Mouse (Mus musculus) liver, adult 2 months (tissue): ENCODE measurements around the gene Fam76a. TPM values are rescaled to one million over a fixed set of nuclear protein-coding genes. Genes with fewer than 3 reads are reported as not detected.

Experiments
- DNase-seq: peaks from one replicate; pipeline ENCODE4 v3.0.0-alpha.2; 2011; ENCODE audit warnings: low read depth, low spot score; ENCODE audit errors: extremely low read depth
- H3K27ac ChIP-seq: fragments of 200-500 bp; replicated peaks from 2 replicates; pipeline ENCODE4 v1.5.1; 2012; ENCODE audit warnings: low read depth, mild to moderate bottlenecking, control low read depth, inconsistent platforms, low read length; ENCODE audit not compliant: insufficient read depth
- H3K27me3 ChIP-seq: fragments of 200-500 bp; 2 replicates; pipeline ENCODE4 v1.6.1; 2012; ENCODE audit warnings: mild to moderate bottlenecking, moderate library complexity, low read length, inconsistent platforms; ENCODE audit not compliant: control insufficient read depth, insufficient read depth
- H3K36me3 ChIP-seq: fragments of 200-500 bp; 2 replicates; pipeline ENCODE4 v1.6.1; 2012; ENCODE audit warnings: low read length, inconsistent platforms; ENCODE audit not compliant: control insufficient read depth, insufficient read depth
- H3K4me1 ChIP-seq: fragments of 200-500 bp; 2 replicates; pipeline ENCODE4 v1.6.1; 2011; ENCODE audit warnings: low read length; ENCODE audit not compliant: control insufficient read depth, insufficient read depth
- H3K4me3 ChIP-seq: fragments of 200-500 bp; 2 replicates; pipeline ENCODE4 v1.5.1; 2011; ENCODE audit warnings: low read depth, mild to moderate bottlenecking, control low read depth, low read length, moderate library complexity; ENCODE audit not compliant: insufficient read depth
- H3K79me2 ChIP-seq: fragments of 200-500 bp; 2 replicates; pipeline ENCODE4 v1.6.1; 2012; ENCODE audit warnings: inconsistent platforms, mild to moderate bottlenecking, low read length, moderate library complexity; ENCODE audit not compliant: control insufficient read depth, insufficient read depth
- H3K9ac ChIP-seq: fragments of 200-500 bp; 2 replicates; pipeline ENCODE4 v1.6.1; 2012; ENCODE audit warnings: low read depth, mild to moderate bottlenecking, control low read depth, inconsistent platforms, low read length
- CTCF ChIP-seq: fragments of 200-500 bp; IDR thresholded peaks from 2 replicates; pipeline ENCODE4 v1.5.1; 2011; ENCODE audit warnings: low read depth, low read length, control low read depth
- POLR2A ChIP-seq: fragments of 200-500 bp; IDR thresholded peaks from 2 replicates; pipeline ENCODE4 v1.6.1; 2011; ENCODE audit warnings: low read length, control low read depth; ENCODE audit not compliant: insufficient read depth; ENCODE audit errors: extremely low read depth
- WGBS: fragments of 180-500 bp; shearing (Covaris S2); methylation state at CpG from one replicate; pipeline ENCODE4 v1.1.7; 2018; 5-methylcytosine and 5-hydroxymethylcytosine counted together
- polyA plus RNA-seq: library from polyadenylated mRNA; depleted of rRNA; stranded (reverse); fragments of >200 nt; gene quantifications from 2 replicates; pipeline ENCODE4 v1.2.3, GENCODE M21; 2012; rRNA removed
- total RNA-seq: library from RNA; depleted of rRNA; stranded (reverse); fragments of >200 nt; gene quantifications from 2 replicates; pipeline ENCODE4 v1.2.3, GENCODE M21; 2014; rRNA removed

The Fam76a gene
- total and polyA plus RNA-seq, 2 experiments = 5.8 to 11.3 TPM

- no peak overlapping the region for H3K9ac ChIP-seq
- TF ChIP-seq CTCF (no peak), POLR2A (no peak)
- peaks cover 4% of the 10 kb centered on the region; the same call in 1 of the 2 replicates for H3K4me1 ChIP-seq
- DNase-seq = no peak
- no peak overlapping the region for H3K27ac ChIP-seq
- over 99% methylated on average over 3 of the region's 3 CpGs for WGBS
- H3K4me3 ChIP-seq = no peak overlapping the region
- H3K36me3 ChIP-seq = peaks cover 45% of the 10 kb centered on the region
- H3K79me2 ChIP-seq = peaks cover 13% of the 10 kb centered on the region
- no peaks in the 10 kb centered on the region for H3K27me3 ChIP-seq
These were observed 51.2 kb downstream of the Fam76a start for GRCm38 (mm10) chr4:132871116-132871515.

DNA sequence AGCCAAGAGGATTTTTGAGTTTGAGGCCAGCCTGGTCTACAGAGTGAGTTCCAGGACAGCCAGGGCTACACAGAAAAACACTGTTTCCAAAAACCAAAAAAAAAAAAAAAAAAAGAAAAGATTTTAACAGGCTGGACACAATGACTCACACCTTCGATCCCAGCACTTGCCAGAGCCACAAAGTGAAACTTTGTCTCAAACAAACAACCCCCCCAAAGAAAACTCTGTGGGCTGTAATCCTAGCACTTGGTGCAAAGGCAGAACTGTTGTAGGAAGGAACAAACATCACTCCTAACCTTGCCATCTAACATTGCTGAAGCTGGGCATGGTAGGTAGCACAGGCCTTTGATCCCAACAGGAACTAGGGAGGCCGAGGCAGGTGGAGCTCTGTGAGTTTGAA lies 57.5 kb downstream of the Fam76a start:
- H3K27ac ChIP-seq = no peak overlapping the region
- H3K9ac ChIP-seq = no peak overlapping the region
- DNase-seq = no peak
- H3K4me1 ChIP-seq = no peaks in the 10 kb centered on the region
- no peaks in the 10 kb centered on the region for H3K27me3 ChIP-seq
- H3K79me2 ChIP-seq = no peaks in the 10 kb centered on the region
- peaks cover 56% of the 10 kb centered on the region for H3K36me3 ChIP-seq
- whole genome bisulfite sequencing = 96% methylated on average over 2 of the region's 2 CpGs
- TF ChIP-seq POLR2A = no peak
- no peak for TF ChIP-seq CTCF
- H3K4me3 ChIP-seq = no peak overlapping the region

DNA sequence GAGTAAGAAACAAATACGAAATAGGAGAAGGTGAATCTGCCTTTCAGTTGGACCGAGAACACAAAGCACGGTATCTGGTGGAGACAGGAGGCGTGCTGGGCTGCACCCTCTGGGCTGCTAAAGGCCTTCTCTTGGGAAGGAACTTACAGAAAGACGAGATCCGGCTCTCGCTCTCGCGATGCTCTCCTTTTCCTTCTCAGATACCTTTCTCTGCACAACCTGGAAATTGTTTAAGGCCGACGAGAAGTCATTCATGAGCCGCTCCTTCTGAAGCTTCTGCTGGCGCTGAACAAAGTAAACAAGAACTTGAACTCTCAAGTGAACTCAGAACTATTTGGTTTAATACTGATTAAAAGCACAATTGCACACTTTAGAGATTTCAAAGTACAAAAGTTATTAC lies 59.3 kb downstream of the Fam76a start:
- Histone ChIP-seq H3K9ac (no peak overlapping the region), H3K4me1 (no peaks in the 10 kb centered on the region), H3K4me3 (no peak overlapping the region), H3K36me3 (peaks cover 49% of the 10 kb centered on the region), H3K27ac (no peak overlapping the region), H3K79me2 (no peaks in the 10 kb centered on the region), H3K27me3 (no peaks in the 10 kb centered on the region)
- TF ChIP-seq POLR2A (no peak), CTCF (no peak)
- WGBS = 70% methylated on average over 13 of the region's 13 CpGs
- DNase-seq = peak; percentile 78

DNA sequence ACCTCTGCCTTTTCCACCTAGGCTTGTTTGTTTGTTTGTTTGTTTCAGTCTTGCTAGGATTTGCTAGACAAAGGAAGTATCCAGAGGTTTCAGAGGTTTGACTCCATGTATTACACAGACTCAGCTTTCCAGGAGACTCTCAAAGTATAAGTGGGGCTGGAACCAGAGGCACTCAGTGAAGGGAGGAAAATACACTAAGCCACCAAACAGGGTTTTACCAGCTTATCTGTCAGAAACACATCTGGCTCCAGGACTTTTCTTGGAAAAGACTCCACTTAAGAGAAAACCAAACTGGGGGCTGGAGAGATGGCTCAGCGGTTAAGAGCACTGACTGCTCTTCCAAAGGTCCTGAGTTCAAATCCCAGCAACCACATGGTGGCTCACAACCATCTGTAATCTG lies 61.5 kb downstream of the Fam76a start:
- Histone ChIP-seq H3K9ac (no peak overlapping the region), H3K27me3 (no peaks in the 10 kb centered on the region), H3K4me3 (no peak overlapping the region), H3K27ac (no peak overlapping the region), H3K4me1 (no peaks in the 10 kb centered on the region), H3K79me2 (no peaks in the 10 kb centered on the region), H3K36me3 (peaks cover 45% of the 10 kb centered on the region)
- DNase-seq = no peak
- TF ChIP-seq POLR2A = no peak
- no peak for TF ChIP-seq CTCF
- 97% methylated on average over 1 of the region's 1 CpGs for WGBS

Other genes with a start within 250 kb of the Fam76a start
- 3.0 and 6.1 TPM in 2 replicates for gene Xkr8, start 190.0 kb downstream of the Fam76a start, total RNA-seq
- gene Xkr8, start 190.0 kb downstream of the Fam76a start, polyA plus RNA-seq = 5.9 and 10.1 TPM in 2 replicates
- 0.34 and 0.65 TPM in 2 replicates for gene Smpdl3b, start 165.3 kb downstream of the Fam76a start, total RNA-seq
- 0.16 and 0.34 TPM in 2 replicates for gene Smpdl3b, start 165.3 kb downstream of the Fam76a start, polyA plus RNA-seq
- 6.6 and 8.1 TPM in 2 replicates for gene Rpa2, start 154.2 kb downstream of the Fam76a start, total RNA-seq
- 9.2 and 11.1 TPM in 2 replicates for gene Rpa2, start 154.2 kb downstream of the Fam76a start, polyA plus RNA-seq
- gene Themis2, start 126.2 kb downstream of the Fam76a start, total RNA-seq = 2.5 and 3.0 TPM in 2 replicates
- 1.3 and 3.1 TPM in 2 replicates for gene Themis2, start 126.2 kb downstream of the Fam76a start, polyA plus RNA-seq
- gene Ppp1r8, start 79.4 kb downstream of the Fam76a start, total RNA-seq = 9.3 and 9.8 TPM in 2 replicates
- gene Ppp1r8, start 79.4 kb downstream of the Fam76a start, polyA plus RNA-seq = 9.3 and 10.9 TPM in 2 replicates
- gene Stx12, start 38.0 kb downstream of the Fam76a start, total RNA-seq = 13.6 and 15.2 TPM in 2 replicates
- 5.7 and 6.9 TPM in 2 replicates for gene Stx12, start 38.0 kb downstream of the Fam76a start, polyA plus RNA-seq
- gene Fgr, start 51.5 kb upstream of the Fam76a start, total RNA-seq = 1.2 and 1.3 TPM in 2 replicates
- 0.86 and 1.6 TPM in 2 replicates for gene Fgr, start 51.5 kb upstream of the Fam76a start, polyA plus RNA-seq
- gene Ahdc1, start 88.7 kb upstream of the Fam76a start, total RNA-seq = 2.4 and 4.1 TPM in 2 replicates
- gene Ahdc1, start 88.7 kb upstream of the Fam76a start, polyA plus RNA-seq = 8.7 and 8.8 TPM in 2 replicates
- gene Wasf2, start 207.9 kb upstream of the Fam76a start, total RNA-seq = 6.0 and 10.7 TPM in 2 replicates
- 12.3 and 17.0 TPM in 2 replicates for gene Wasf2, start 207.9 kb upstream of the Fam76a start, polyA plus RNA-seq